Mouse (Mus musculus): ENCODE results near the gene Mill2. TPM values are rescaled to one million over a fixed set of nuclear protein-coding genes. Genes with fewer than 3 reads are reported as not detected.

Mill2 gene
- total RNA-seq (2023), result not detected

DNA sequence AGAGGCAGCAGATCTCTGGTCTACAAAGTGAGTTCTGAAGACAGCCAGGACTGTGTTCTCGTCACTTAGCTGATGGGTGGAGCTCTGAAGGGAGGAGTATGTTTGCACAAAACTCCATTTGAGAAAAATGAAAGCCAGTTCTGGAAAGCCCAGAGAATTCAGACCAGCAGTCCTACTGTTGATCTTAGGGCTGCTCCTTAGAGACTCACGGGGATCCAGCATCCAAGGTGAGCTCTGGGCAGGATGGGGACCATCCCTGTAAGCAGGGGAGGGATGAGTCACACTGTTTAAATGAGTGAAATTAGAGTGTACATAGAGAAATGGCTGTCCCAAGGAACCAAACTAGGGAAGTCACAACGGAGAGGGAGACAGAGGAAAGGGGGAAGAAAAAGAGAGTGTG is at the start of gene Mill2:
Gene Mill2 (plus strand): TSS at position 102 of the 400 bp plus-strand sequence.

DNA sequence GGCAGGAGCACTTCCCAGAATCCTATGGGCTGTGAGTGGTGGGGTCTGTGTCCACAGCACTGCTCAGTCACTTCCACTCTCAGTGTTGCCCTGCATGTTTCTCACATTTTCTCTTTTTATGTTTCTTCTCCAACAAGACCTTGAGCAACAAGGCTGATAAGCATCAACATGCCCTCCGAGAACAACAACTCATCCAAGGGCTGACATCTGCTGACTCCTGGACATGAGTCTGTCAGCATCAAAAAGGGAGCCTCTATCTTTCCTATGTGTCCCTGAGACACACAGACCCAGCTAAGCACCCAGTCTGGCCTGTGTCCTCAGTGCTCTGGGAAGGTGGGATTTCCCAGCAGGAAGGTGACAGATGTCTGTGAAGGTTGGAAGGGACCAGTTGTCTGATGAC is 41.3 kb upstream of the Mill2 start, which contains the start of gene Psg19:
Gene Psg19 (minus strand): TSS at position 101 of the 400 bp plus-strand sequence.

DNA sequence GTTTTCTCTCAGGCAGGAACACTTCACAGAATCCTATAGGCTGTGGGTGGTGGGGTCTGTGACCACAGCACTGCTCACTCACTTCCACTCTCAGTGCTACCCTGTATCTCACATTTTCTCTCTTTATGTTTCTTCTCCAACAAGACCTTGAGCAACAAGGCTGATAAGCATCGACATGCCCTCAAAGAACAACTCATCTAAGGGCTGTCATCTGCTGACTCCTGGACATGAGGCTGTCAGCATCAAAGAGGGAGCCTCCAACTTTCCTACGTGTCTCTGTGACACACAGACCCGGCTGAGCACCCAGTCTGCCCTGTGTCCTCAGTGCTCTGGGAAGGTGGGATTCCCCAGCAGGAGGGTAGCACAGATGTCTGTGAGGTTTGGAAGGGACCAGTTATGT is 18.3 kb upstream of the Mill2 start, which contains the start of gene Psg17:
Gene Psg17 (minus strand): TSS at position 101 of the 400 bp plus-strand sequence.

DNA sequence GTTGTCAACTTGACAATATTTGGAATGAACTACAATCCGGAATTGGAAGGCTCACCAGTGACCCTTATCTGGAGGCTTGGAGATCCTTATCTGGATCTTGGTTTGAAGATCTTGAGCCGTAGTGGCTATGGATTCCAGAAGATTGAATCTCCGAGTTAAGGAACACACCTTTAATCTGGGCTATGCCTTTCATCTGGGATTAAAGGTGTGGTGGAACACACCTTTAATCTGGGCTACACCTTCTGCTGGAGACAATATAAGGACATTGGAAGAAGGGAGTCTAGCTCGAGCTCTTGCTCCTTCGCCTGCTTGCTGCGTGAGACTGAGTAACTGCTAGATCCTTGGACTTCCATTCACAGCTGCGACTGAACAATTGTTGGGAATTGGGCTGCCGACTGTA is 31.3 kb downstream of the Mill2 start, which contains the start of gene Pglyrp1:
Gene Pglyrp1 (plus strand): TSS at position 301 of the 400 bp plus-strand sequence.

DNA sequence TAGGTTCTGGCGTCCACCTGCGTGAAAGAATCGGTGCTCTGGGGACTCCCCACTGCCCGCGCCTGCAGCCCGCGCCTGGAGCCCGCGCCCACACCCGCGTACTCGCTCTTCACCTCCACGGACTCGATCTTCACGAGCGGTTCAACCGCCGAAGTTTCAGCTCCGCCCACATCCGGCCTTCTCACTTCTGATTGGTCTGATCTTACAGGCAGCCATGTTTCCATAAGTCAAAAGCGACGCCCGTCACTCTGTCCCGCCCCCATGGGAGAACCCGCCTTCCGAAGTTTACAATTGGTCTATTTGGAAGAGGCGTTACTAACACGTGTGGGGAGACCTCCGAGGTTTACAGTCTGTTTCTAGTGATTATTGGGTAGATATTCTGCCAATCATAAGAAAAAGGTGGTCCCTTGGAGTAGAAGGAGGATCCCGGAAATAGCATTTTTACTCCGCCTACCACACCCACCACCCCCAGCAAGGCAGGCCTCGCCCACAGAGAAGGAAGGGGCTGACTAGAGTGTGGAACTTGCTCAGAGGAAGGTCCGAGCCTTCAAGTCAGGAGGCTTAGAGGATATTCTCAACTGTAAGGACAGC is 70.6 kb downstream of the Mill2 start, which contains the start of gene Ccdc61:
Gene Ccdc61 (minus strand): TSS at position 175 of the 591 bp plus-strand sequence.

Other genes starting within 250 kb of the Mill2 start
- gene Psg23, start 223.5 kb upstream of the Mill2 start, total RNA-seq (2023), result not detected
- not detected for gene Psg21, start 183.2 kb upstream of the Mill2 start, total RNA-seq (2023)
- not detected for gene Psg20, start 153.8 kb upstream of the Mill2 start, total RNA-seq (2023)
- not detected for gene Psg22, start 121.9 kb upstream of the Mill2 start, total RNA-seq (2023)
- not detected for gene Psg19, start 41.4 kb upstream of the Mill2 start, total RNA-seq (2023)
- not detected for gene Psg17, start 18.4 kb upstream of the Mill2 start, total RNA-seq (2023)
- gene Pglyrp1, start 31.4 kb downstream of the Mill2 start, total RNA-seq (2023), result 100 to 1,000 TPM; 229 to 265 TPM
- gene Ccdc61, start 70.4 kb downstream of the Mill2 start, total RNA-seq (2023), result 10 to 100 TPM; 21.1 to 24.7 TPM
- under 1 TPM in 1 of 2 experiments, not detected in 1; 0.05 TPM for gene Nova2, start 85.9 kb downstream of the Mill2 start, total RNA-seq (2023)
- not detected for gene Nanos2, start 147.4 kb downstream of the Mill2 start, total RNA-seq (2023)
- gene Mypop, start 151.3 kb downstream of the Mill2 start, total RNA-seq (2023), result 1 to 10 TPM in 1 of 2 experiments, under 1 TPM in 1; 0.79 to 1.0 TPM
- gene Irf2bp1, start 164.1 kb downstream of the Mill2 start, total RNA-seq (2023), result 10 to 100 TPM; 16.4 to 17.3 TPM
- not detected for gene Foxa3, start 183.6 kb downstream of the Mill2 start, total RNA-seq (2023)
- gene Sympk, start 184.4 kb downstream of the Mill2 start, total RNA-seq (2023), result 10 to 100 TPM; 77.6 to 77.8 TPM
- gene Rsph6a, start 214.7 kb downstream of the Mill2 start, total RNA-seq (2023), result not detected
- 1 to 10 TPM; 2.5 to 5.0 TPM for gene Dmwd, start 236.3 kb downstream of the Mill2 start, total RNA-seq (2023)
- gene Dmpk, start 243.9 kb downstream of the Mill2 start, total RNA-seq (2023), result 10 to 100 TPM; 55.7 to 63.9 TPM

Measured in monocyte, adult 59 days (primary cell).